Mouse (Mus musculus): ENCODE results near the gene Pign. TPM values are rescaled to one million over a fixed set of nuclear protein-coding genes. Genes with fewer than 3 reads are reported as not detected.

Pign gene
- polyA plus RNA-seq, 1 experiment = 14.8 TPM

- no peak overlapping the region for H3K27ac ChIP-seq (ENCODE audit: insufficient read depth, low read depth, low read length)
- TF ChIP-seq CTCF (IDR thresholded peaks at IDR 0.05; ENCODE audit: low read depth, low read length) (no peak), POLR2A (IDR thresholded peaks at IDR 0.05; ENCODE audit: borderline replicate concordance, low read depth, low read length) (no peak)
- H3K4me3 ChIP-seq (ENCODE audit: insufficient read depth, low read length) = no peak overlapping the region
- H3K4me1 ChIP-seq (ENCODE audit: control insufficient read depth, insufficient read depth, low read length) = no peaks in the 10 kb centered on the region
These were observed 82.6 kb downstream of the Pign start for GRCm38 (mm10) chr1:105580909-105581308.

- Histone ChIP-seq H3K4me1 (ENCODE audit: control insufficient read depth, insufficient read depth, low read length) (peaks cover 5% of the 10 kb centered on the region; the same call in 1 of the 2 replicates), H3K27ac (ENCODE audit: insufficient read depth, low read depth, low read length) (no peak overlapping the region), H3K4me3 (ENCODE audit: insufficient read depth, low read length) (no peak overlapping the region)
- TF ChIP-seq POLR2A (IDR thresholded peaks at IDR 0.05; ENCODE audit: borderline replicate concordance, low read depth, low read length) (no peak), CTCF (IDR thresholded peaks at IDR 0.05; ENCODE audit: low read depth, low read length) (no peak)
These were observed 97.4 kb downstream of the Pign start for GRCm38 (mm10) chr1:105566051-105566450.

- TF ChIP-seq POLR2A (IDR thresholded peaks at IDR 0.05; ENCODE audit: borderline replicate concordance, low read depth, low read length) = no peak
- no peak for TF ChIP-seq CTCF (IDR thresholded peaks at IDR 0.05; ENCODE audit: low read depth, low read length)
- no peak overlapping the region for H3K27ac ChIP-seq (ENCODE audit: insufficient read depth, low read depth, low read length)
- H3K4me1 ChIP-seq (ENCODE audit: control insufficient read depth, insufficient read depth, low read length) = peaks cover 5% of the 10 kb centered on the region; the same call in 1 of the 2 replicates
- no peak overlapping the region for H3K4me3 ChIP-seq (ENCODE audit: insufficient read depth, low read length)
These were observed 99.2 kb downstream of the Pign start for GRCm38 (mm10) chr1:105564289-105564688.

- Histone ChIP-seq H3K27ac (ENCODE audit: insufficient read depth, low read depth, low read length) (no peak overlapping the region), H3K4me1 (ENCODE audit: control insufficient read depth, insufficient read depth, low read length) (peaks cover 5% of the 10 kb centered on the region; the same call in 1 of the 2 replicates), H3K4me3 (ENCODE audit: insufficient read depth, low read length) (no peak overlapping the region)
- TF ChIP-seq POLR2A (IDR thresholded peaks at IDR 0.05; ENCODE audit: borderline replicate concordance, low read depth, low read length) = no peak
- TF ChIP-seq CTCF (IDR thresholded peaks at IDR 0.05; ENCODE audit: low read depth, low read length) = no peak
These were observed 99.7 kb downstream of the Pign start for GRCm38 (mm10) chr1:105563821-105564220.

- H3K4me1 ChIP-seq (ENCODE audit: control insufficient read depth, insufficient read depth, low read length) = no peaks in the 10 kb centered on the region
- no peak overlapping the region for H3K4me3 ChIP-seq (ENCODE audit: insufficient read depth, low read length)
- no peak overlapping the region for H3K27ac ChIP-seq (ENCODE audit: insufficient read depth, low read depth, low read length)
- TF ChIP-seq POLR2A (IDR thresholded peaks at IDR 0.05; ENCODE audit: borderline replicate concordance, low read depth, low read length) = no peak
- no peak for TF ChIP-seq CTCF (IDR thresholded peaks at IDR 0.05; ENCODE audit: low read depth, low read length)
These were observed 107.4 kb downstream of the Pign start for GRCm38 (mm10) chr1:105556078-105556477.

GRCm38 (mm10) chr1:105555192-105555718 lies 108.2 kb downstream of the Pign start:
- no peak overlapping the region for H3K4me3 ChIP-seq (ENCODE audit: insufficient read depth, low read length)

GRCm38 (mm10) chr1:105553130-105553529 lies 110.3 kb downstream of the Pign start:
- H3K27ac ChIP-seq (ENCODE audit: insufficient read depth, low read depth, low read length) = no peak overlapping the region
- TF ChIP-seq CTCF (IDR thresholded peaks at IDR 0.05; ENCODE audit: low read depth, low read length) = no peak
- TF ChIP-seq POLR2A (IDR thresholded peaks at IDR 0.05; ENCODE audit: borderline replicate concordance, low read depth, low read length) = no peak
- H3K4me1 ChIP-seq (ENCODE audit: control insufficient read depth, insufficient read depth, low read length) = no peaks in the 10 kb centered on the region
- no peak overlapping the region for H3K4me3 ChIP-seq (ENCODE audit: insufficient read depth, low read length)

More at GRCm38 (mm10) chr1:105555192-105555718, 108.2 kb downstream of the Pign start:
- Histone ChIP-seq H3K27ac (ENCODE audit: insufficient read depth, low read depth, low read length) (no peak overlapping the region), H3K4me1 (ENCODE audit: control insufficient read depth, insufficient read depth, low read length) (no peaks in the 10 kb centered on the region)
- no peak for TF ChIP-seq POLR2A (IDR thresholded peaks at IDR 0.05; ENCODE audit: borderline replicate concordance, low read depth, low read length)
- no peak for TF ChIP-seq CTCF (IDR thresholded peaks at IDR 0.05; ENCODE audit: low read depth, low read length)

DNA sequence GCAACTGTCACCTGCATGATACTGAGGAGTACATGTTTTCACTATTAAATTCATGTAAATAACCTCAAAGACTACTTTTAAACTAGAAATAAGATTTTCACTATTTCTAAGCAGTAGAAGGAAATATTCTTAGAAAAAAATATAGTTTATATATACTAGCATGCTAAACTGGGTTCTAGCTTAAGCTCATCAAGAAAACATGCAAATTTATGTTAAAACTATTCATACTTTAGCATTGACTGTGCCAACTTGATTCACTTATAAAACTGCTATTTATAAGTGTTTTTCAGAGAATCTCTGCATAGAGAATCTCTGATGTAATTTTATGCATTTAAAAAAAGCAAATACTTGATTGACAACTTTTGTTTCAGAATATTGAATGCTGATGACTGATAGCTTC lies 113.3 kb downstream of the Pign start:
- H3K4me1 ChIP-seq (ENCODE audit: control insufficient read depth, insufficient read depth, low read length) = no peaks in the 10 kb centered on the region
- no peak overlapping the region for H3K4me3 ChIP-seq (ENCODE audit: insufficient read depth, low read length)
- TF ChIP-seq CTCF (IDR thresholded peaks at IDR 0.05; ENCODE audit: low read depth, low read length) = no peak
- TF ChIP-seq POLR2A (IDR thresholded peaks at IDR 0.05; ENCODE audit: borderline replicate concordance, low read depth, low read length) = no peak
- no peak overlapping the region for H3K27ac ChIP-seq (ENCODE audit: insufficient read depth, low read depth, low read length)

DNA sequence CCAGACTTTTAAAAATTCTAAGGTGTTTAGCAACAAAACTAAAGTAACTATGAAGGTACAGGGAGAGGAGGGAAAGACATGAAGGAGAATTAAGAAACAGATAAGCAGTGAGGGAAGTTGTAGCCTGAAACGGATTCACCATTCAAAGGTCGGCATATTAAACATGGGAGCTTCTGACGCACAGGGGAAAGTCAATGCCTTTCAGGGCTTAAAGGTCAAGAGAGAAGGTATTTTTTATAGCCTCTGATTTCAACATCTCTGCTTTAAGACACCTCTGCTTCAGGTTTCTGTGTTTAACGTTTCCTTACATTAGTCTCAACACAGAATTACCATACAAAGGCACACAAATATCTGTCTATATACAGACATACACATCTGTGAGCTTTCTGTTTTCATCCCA lies 113.8 kb downstream of the Pign start:
- Histone ChIP-seq H3K4me1 (ENCODE audit: control insufficient read depth, insufficient read depth, low read length) (no peaks in the 10 kb centered on the region), H3K27ac (ENCODE audit: insufficient read depth, low read depth, low read length) (no peak overlapping the region), H3K4me3 (ENCODE audit: insufficient read depth, low read length) (no peak overlapping the region)
- no peak for TF ChIP-seq CTCF (IDR thresholded peaks at IDR 0.05; ENCODE audit: low read depth, low read length)
- TF ChIP-seq POLR2A (IDR thresholded peaks at IDR 0.05; ENCODE audit: borderline replicate concordance, low read depth, low read length) = no peak

DNA sequence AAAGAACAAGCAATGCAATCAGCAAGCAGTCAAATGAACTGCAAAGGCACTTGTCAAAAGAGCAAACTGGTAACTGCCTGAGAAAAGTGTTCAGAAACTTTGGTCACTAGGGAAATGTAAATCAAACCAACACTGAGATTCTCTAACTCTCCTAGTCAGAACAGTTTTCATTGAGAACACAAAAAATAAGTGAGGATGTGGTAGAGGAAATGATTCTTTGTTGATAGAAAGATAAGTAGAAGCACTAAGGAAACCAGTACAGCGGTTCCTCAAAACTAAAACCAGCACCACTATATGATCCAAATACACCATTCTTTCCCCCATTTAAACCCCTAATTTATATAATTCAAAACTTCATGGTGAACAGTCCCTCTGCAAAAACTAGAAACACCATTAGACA lies 120.4 kb downstream of the Pign start:
- TF ChIP-seq CTCF (IDR thresholded peaks at IDR 0.05; ENCODE audit: low read depth, low read length) (no peak), POLR2A (IDR thresholded peaks at IDR 0.05; ENCODE audit: borderline replicate concordance, low read depth, low read length) (no peak)
- Histone ChIP-seq H3K4me1 (ENCODE audit: control insufficient read depth, insufficient read depth, low read length) (peaks cover 4% of the 10 kb centered on the region), H3K27ac (ENCODE audit: insufficient read depth, low read depth, low read length) (no peak overlapping the region), H3K4me3 (ENCODE audit: insufficient read depth, low read length) (no peak overlapping the region)
